Mouse (Mus musculus): ENCODE measurements around the gene Capn15.

DNA sequence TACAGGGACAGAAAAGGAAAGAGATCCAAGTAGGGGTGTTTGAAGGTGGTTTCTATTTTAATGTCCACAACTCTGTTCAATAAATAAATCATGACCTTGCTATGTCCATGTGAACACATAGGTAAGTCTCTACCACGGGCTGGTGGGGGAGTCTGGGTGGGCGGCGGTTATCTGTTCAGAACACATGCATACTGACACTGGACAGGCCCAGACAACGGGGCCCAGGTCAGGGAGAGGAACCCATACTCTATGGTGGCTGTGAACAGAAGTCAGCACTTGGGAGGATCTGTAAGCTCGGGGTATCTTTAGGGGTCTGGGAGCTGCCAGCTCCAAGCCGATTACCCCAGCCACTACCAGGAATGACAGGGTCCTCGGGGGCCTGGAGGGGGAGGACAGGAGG lies 39.2 kb downstream of the Capn15 start:
- TF ChIP-seq CTCF (conservative IDR thresholded peaks at IDR 0.05; ENCODE audit: low read length) (no peak), NANOG (IDR thresholded peaks at IDR 0.05; ENCODE audit: borderline replicate concordance, low read length) (no peak), POU5F1 (IDR thresholded peaks at IDR 0.05; ENCODE audit: borderline replicate concordance, low read length) (no peak)

All from E14TG2a.4 (cell line).